Mouse (Mus musculus): Measurements from ENCODE around the gene Rragc. TPM values are rescaled to one million over a fixed set of nuclear protein-coding genes. Genes with fewer than 3 reads are reported as not detected.

The Rragc gene
- polyA plus RNA-seq, 1 experiment, result 31.2 TPM

DNA sequence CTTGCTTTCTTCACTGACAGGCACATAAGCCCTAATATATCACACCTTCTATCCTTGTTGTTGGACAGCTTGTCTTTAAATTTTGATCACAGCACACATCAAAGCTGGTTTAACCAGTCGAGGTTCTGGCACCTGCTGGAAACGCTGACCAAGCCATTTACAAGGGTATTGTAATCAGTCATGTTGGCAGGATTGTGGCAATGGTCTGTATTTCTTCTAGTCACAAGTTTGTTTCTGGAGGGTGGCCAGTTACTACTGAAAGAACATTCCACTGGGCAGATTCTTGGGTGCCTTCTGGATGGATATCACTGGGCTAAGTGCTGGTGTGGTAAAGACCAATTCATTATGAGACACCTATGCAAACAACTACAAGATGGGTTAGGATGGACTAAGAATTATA is 4.8 kb upstream of the Rragc start:
- H3K4me1 ChIP-seq (ENCODE audit: control insufficient read depth, insufficient read depth, low read length), result peaks cover 1% of the 10 kb centered on the region
- no peak overlapping the region for H3K4me3 ChIP-seq (replicated peaks; ENCODE audit: control insufficient read depth, low read depth, low read length)
- no peak for TF ChIP-seq CTCF (IDR thresholded peaks at IDR 0.05; ENCODE audit: control insufficient read depth, insufficient read depth, low read length)
- no peak for TF ChIP-seq POLR2A (IDR thresholded peaks at IDR 0.05; ENCODE audit: borderline replicate concordance, control insufficient read depth, low read depth, low read length)
- no peak overlapping the region for H3K27ac ChIP-seq (ENCODE audit: control insufficient read depth, insufficient read depth, low read depth, low read length, poor library complexity)
- 73% methylated on average over 2 of the region's 2 CpGs for WGBS

DNA sequence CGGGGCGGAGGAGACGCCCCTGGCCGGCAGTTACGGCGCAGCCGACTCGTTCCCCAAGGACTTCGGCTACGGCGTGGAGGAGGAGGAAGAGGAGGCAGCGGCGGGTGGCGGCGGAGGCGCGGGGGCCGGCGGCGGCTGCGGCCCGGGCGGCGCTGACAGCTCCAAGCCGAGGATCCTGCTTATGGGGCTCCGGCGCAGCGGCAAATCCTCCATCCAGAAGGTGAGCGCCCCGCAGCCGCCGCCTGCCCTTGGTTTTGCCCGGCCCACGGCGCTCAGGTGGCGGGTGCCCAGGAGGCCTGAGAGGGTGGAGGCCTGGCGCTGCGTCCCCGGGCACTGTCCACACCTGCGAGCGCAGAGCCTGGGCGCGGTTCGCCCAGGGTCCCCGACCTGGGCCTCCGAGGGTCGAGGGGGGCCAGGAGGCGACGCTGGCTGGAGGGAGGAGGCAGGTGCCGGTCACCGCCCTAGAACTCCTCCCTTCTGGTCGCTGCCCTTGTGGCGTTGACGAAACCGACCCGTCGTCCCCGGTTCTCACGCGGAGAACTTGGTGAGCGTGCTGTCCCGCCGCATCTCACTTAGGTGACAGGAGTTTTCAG is 398 bp downstream of the Rragc start, which contains the start of gene 4930535I16Rik:
Gene 4930535I16Rik (minus strand): TSS at position 475 of the 593 bp plus-strand sequence.
- Histone ChIP-seq H3K4me3 (replicated peaks; ENCODE audit: control insufficient read depth, low read depth, low read length) (peak within 1 kb of the TSS; percentile 97), H3K27ac (ENCODE audit: control insufficient read depth, insufficient read depth, low read depth, low read length, poor library complexity) (peak within 1 kb of the TSS; percentile 88), H3K4me1 (ENCODE audit: control insufficient read depth, insufficient read depth, low read length) (peaks cover 1% of the 10 kb centered on the region)
- under 1% methylated on average over 54 of the region's 63 CpGs for WGBS
- TF ChIP-seq POLR2A (IDR thresholded peaks at IDR 0.05; ENCODE audit: borderline replicate concordance, control insufficient read depth, low read depth, low read length) (no peak), CTCF (IDR thresholded peaks at IDR 0.05; ENCODE audit: control insufficient read depth, insufficient read depth, low read length) (no peak)

DNA sequence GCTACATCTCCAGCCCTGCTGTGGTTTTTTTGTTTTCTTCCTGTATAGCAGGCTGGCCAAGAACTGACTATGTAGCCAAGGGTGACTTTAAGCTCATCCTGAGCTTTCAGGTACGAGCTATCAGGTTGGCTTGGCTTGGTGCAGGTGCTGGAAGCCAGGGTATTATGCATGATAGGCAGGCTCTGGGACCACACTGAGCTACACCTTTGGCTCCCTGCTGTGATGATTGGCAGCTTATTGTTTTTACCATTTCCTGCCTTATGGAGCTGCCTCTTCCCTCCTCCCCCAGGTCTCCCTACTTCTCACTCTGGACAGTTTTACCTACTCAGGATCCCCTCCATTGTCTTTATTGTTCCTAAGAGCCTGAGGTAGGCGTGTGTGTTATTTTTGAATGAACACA is 1.6 kb downstream of the Rragc start:
- Histone ChIP-seq H3K27ac (ENCODE audit: control insufficient read depth, insufficient read depth, low read depth, low read length, poor library complexity) (no peak overlapping the region), H3K4me3 (replicated peaks; ENCODE audit: control insufficient read depth, low read depth, low read length) (no peak overlapping the region), H3K4me1 (ENCODE audit: control insufficient read depth, insufficient read depth, low read length) (peaks cover 1% of the 10 kb centered on the region)
- TF ChIP-seq CTCF (IDR thresholded peaks at IDR 0.05; ENCODE audit: control insufficient read depth, insufficient read depth, low read length), result no peak
- no peak for TF ChIP-seq POLR2A (IDR thresholded peaks at IDR 0.05; ENCODE audit: borderline replicate concordance, control insufficient read depth, low read depth, low read length)
- 75% methylated on average over 2 of the region's 2 CpGs for WGBS

DNA sequence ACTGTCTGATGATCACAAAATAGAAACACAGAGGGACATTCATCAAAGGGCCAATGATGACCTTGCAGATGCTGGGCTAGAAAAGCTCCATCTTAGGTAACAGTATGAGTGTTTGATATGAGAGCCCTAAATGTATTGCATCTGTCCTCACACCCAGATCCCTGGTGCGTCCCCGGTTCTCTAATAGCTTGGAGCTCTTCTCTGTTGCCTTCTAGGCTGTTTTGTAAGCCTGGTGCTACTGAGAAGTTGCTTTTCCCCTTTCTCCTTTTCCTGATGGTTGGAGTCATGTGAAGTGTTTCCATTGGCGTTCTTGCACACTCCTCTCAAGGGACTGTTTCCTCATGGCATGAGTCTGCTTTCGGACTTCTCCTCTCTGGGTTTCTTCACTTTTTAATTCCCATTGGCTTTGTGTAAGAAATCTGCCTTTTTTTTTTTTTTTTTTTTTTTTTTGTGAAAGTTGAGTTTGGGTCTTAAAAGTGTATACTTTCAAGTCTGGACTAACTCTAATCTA is 3.9 kb downstream of the Rragc start:
- Histone ChIP-seq H3K27ac (ENCODE audit: control insufficient read depth, insufficient read depth, low read depth, low read length, poor library complexity) (no peak overlapping the region; the same call in 1 of the 2 replicates), H3K4me1 (ENCODE audit: control insufficient read depth, insufficient read depth, low read length) (peaks cover 1% of the 10 kb centered on the region), H3K4me3 (replicated peaks; ENCODE audit: control insufficient read depth, low read depth, low read length) (no peak overlapping the region)
- WGBS, result 53% methylated on average over 4 of the region's 4 CpGs
- TF ChIP-seq CTCF (IDR thresholded peaks at IDR 0.05; ENCODE audit: control insufficient read depth, insufficient read depth, low read length) (no peak), POLR2A (IDR thresholded peaks at IDR 0.05; ENCODE audit: borderline replicate concordance, control insufficient read depth, low read depth, low read length) (no peak)

DNA sequence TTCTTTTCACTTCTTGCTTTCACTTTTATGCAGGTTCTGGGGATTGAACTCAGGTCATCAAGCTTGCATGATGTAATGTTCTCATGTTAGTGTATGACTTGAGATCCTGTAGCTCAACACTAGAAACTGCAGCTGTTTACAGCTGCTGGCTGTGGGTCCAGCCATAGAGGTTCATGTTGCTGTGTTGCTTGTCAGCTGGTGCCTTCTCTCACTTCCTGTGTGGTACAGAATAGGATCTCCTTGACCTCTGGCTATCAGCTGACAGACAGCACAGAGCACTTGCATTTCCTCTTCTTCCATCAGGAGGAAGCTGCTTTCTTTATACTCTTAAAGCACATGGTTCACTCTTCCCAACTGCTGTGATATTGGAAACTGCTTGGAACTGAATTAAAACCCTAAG is 10.7 kb downstream of the Rragc start:
- Histone ChIP-seq H3K4me1 (ENCODE audit: control insufficient read depth, insufficient read depth, low read length) (no peaks in the 10 kb centered on the region; the same call in 1 of the 2 replicates), H3K27ac (ENCODE audit: control insufficient read depth, insufficient read depth, low read depth, low read length, poor library complexity) (peak overlapping the region; percentile 32; the same call in 1 of the 2 replicates)
- no peak for TF ChIP-seq CTCF (IDR thresholded peaks at IDR 0.05; ENCODE audit: control insufficient read depth, insufficient read depth, low read length)
- TF ChIP-seq POLR2A (IDR thresholded peaks at IDR 0.05; ENCODE audit: borderline replicate concordance, control insufficient read depth, low read depth, low read length), result no peak

DNA sequence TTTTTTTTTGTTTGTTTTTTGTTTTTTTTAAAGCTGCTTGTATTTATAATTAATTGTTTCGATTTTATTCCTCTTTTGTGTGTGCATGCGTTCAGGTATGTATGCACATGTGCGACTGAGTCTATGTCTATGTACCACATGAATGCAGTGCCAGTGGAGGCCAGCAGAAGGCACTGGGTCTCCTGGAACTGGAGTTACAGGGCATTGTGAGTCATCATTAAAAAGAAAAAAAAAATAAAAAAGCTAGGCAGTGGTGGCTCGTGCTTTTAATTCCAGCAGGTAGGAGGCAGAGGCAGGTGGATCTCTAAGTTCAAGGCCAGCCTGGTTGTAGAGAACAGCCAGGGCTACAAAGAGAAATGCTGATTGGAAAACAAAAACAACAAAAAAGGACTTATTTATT is 12.7 kb downstream of the Rragc start:
- Histone ChIP-seq H3K4me3 (replicated peaks; ENCODE audit: control insufficient read depth, low read depth, low read length) (no peak overlapping the region), H3K27ac (ENCODE audit: control insufficient read depth, insufficient read depth, low read depth, low read length, poor library complexity) (no peak overlapping the region), H3K4me1 (ENCODE audit: control insufficient read depth, insufficient read depth, low read length) (no peaks in the 10 kb centered on the region; the same call in 1 of the 2 replicates)
- WGBS, result 90% methylated on average over 4 of the region's 4 CpGs
- TF ChIP-seq POLR2A (IDR thresholded peaks at IDR 0.05; ENCODE audit: borderline replicate concordance, control insufficient read depth, low read depth, low read length), result no peak
- TF ChIP-seq CTCF (IDR thresholded peaks at IDR 0.05; ENCODE audit: control insufficient read depth, insufficient read depth, low read length), result no peak

More for the DNA sequence above, 10.7 kb downstream of the Rragc start:
- H3K4me3 ChIP-seq (replicated peaks; ENCODE audit: control insufficient read depth, low read depth, low read length), result no peak overlapping the region

DNA sequence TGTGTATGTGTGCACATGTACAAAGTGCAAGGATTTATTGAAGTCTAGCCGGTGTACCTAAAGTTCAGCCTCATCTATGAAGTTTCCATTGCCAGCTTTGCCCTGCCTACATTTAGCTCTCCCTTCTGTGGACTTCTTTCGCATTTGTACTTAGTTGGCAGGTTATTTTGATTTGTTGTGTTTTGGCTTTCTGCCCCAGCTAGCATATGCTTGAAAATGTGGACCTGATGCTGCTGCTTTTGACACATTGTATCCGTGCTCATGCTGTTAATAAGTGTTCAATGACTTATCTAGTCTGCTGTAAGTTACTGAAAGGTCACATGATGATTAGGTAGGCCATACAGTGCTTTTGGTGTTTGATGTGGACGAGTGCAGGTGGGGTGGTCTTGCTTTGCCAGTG is 17.1 kb downstream of the Rragc start:
- H3K4me1 ChIP-seq (ENCODE audit: control insufficient read depth, insufficient read depth, low read length), result no peaks in the 10 kb centered on the region
- no peak for TF ChIP-seq POLR2A (IDR thresholded peaks at IDR 0.05; ENCODE audit: borderline replicate concordance, control insufficient read depth, low read depth, low read length)
- no peak for TF ChIP-seq CTCF (IDR thresholded peaks at IDR 0.05; ENCODE audit: control insufficient read depth, insufficient read depth, low read length)
- no peak overlapping the region for H3K27ac ChIP-seq (ENCODE audit: control insufficient read depth, insufficient read depth, low read depth, low read length, poor library complexity)
- 86% methylated on average over 4 of the region's 4 CpGs for WGBS
- H3K4me3 ChIP-seq (replicated peaks; ENCODE audit: control insufficient read depth, low read depth, low read length), result no peak overlapping the region

DNA sequence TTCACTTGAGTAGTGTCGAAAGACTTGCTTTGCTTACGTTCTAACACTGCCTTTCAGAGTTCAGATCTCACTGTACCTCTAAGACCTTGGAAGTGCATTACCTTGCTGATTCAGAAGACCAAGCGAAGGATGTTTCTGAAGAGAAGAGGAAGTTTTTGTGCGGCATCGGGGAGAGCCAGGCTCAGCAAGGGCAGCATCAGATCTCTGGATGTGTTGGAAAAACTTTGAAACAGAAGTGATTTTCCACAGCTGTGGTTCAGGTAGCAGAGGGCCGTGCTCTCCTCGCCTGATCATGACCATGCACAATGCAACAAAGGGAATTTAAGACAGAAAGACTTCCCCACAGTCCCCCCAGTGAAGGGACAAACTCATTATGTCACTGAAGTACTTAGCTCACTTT is 18.8 kb downstream of the Rragc start:
- Histone ChIP-seq H3K4me3 (replicated peaks; ENCODE audit: control insufficient read depth, low read depth, low read length) (no peak overlapping the region), H3K4me1 (ENCODE audit: control insufficient read depth, insufficient read depth, low read length) (no peaks in the 10 kb centered on the region; the same call in 1 of the 2 replicates), H3K27ac (ENCODE audit: control insufficient read depth, insufficient read depth, low read depth, low read length, poor library complexity) (no peak overlapping the region)
- TF ChIP-seq CTCF (IDR thresholded peaks at IDR 0.05; ENCODE audit: control insufficient read depth, insufficient read depth, low read length) (no peak), POLR2A (IDR thresholded peaks at IDR 0.05; ENCODE audit: borderline replicate concordance, control insufficient read depth, low read depth, low read length) (no peak)
- WGBS, result 86% methylated on average over 7 of the region's 7 CpGs

All from bone marrow, adult 2 months (tissue).